Mouse (Mus musculus): ENCODE data around the gene Cipc. TPM values are rescaled to one million over a fixed set of nuclear protein-coding genes. Genes with fewer than 3 reads are reported as not detected.

Cipc gene
- polyA plus RNA-seq, 1 experiment from 2014 or later: 33.5 TPM

DNA sequence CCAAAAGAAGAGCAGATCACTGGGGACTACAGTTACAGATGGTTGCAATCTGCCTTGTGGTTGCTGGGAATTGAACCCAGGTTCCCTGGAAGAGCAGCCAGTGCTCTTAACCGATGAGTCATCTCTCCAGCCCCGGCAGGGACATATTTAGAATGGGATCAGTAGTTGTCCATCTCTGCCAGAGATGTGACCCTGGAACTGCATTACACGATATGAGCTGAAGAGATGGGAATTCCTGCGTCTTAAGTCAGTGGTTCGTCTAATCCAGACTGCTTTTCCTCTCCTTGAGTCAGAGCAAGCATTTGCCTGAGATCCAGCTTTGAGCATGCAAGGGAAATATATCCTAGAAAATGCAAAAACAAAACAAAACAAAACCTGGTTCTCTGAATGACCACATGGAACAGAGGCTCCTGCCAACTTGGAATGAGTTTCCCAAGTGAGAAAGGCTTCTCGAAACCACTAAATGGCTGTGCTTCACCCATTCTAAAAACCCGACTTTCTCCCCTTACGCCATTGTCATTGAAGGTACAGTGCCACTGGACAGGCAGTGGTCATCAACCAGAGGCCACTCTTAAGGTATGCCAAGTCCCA, 11.1 kb upstream of the Cipc start:
- H3K4me2 ChIP-seq (ENCODE audit: low read depth, low read length): no peak overlapping the region
- no peak overlapping the region for H3K4me3 ChIP-seq (ENCODE audit: low read depth, low read length)
- H3K27me3 ChIP-seq (ENCODE audit: control insufficient read depth, insufficient read depth, low read length): no peaks in the 10 kb centered on the region
- H3K9me3 ChIP-seq (replicated peaks; ENCODE audit: control insufficient read depth, low read length): no peaks in the 10 kb centered on the region
- H3K9ac ChIP-seq (replicated peaks; ENCODE audit: low read length): no peak overlapping the region
- 81% methylated on average over 8 of the region's 8 CpGs for WGBS
- no peaks in the 10 kb centered on the region for H3K36me3 ChIP-seq (replicated peaks; ENCODE audit: control insufficient read depth, insufficient read depth, low read depth, low read length)
- H3K4me1 ChIP-seq (ENCODE audit: control insufficient read depth, insufficient read depth, low read length): no peaks in the 10 kb centered on the region
- no peak for DNase-seq (ENCODE audit: low spot score)
- no peak overlapping the region for H3K27ac ChIP-seq (replicated peaks; ENCODE audit: low read depth, low read length)
- no peak for ATAC-seq (replicated peaks; ENCODE audit: insufficient number of reproducible peaks, low FRiP score, low TSS enrichment, low read depth)

GRCm38 (mm10) chr12:86936587-86937343, 10.1 kb upstream of the Cipc start:
- H3K4me1 ChIP-seq (ENCODE audit: control insufficient read depth, insufficient read depth, low read length): no peaks in the 10 kb centered on the region
- no peaks in the 10 kb centered on the region for H3K9me3 ChIP-seq (replicated peaks; ENCODE audit: control insufficient read depth, low read length)
- 84% methylated on average over 11 of the region's 11 CpGs for WGBS
- ATAC-seq (replicated peaks; ENCODE audit: insufficient number of reproducible peaks, low FRiP score, low TSS enrichment, low read depth): no peak
- H3K4me2 ChIP-seq (ENCODE audit: low read depth, low read length): no peak overlapping the region
- H3K36me3 ChIP-seq (replicated peaks; ENCODE audit: control insufficient read depth, insufficient read depth, low read depth, low read length): no peaks in the 10 kb centered on the region
- H3K27me3 ChIP-seq (ENCODE audit: control insufficient read depth, insufficient read depth, low read length): no peaks in the 10 kb centered on the region
- no peak for DNase-seq (ENCODE audit: low spot score)
- H3K4me3 ChIP-seq (ENCODE audit: low read depth, low read length): no peak overlapping the region
- no peak overlapping the region for H3K27ac ChIP-seq (replicated peaks; ENCODE audit: low read depth, low read length)
- H3K9ac ChIP-seq (replicated peaks; ENCODE audit: low read length): no peak overlapping the region

DNA sequence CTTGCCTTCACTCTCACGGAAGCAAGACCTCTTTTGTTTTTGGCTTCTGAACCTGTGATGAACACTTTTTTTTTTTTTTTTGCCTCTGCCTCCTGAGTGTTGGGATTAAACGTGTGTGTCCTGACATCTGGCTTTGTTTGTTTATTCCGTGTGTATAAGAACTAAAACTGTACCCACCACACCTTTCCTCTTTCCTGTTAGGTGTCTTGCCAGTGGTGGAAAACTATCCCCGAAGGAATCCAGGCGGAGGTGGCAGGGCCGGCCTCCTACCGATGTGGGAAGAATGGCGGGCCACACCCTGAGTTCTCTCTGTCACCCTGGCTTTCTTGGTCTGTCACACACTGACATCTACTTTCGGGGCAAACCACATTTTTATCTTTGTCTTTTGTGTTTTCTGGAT, 8.3 kb upstream of the Cipc start:
- H3K9me3 ChIP-seq (replicated peaks; ENCODE audit: control insufficient read depth, low read length): no peaks in the 10 kb centered on the region
- H3K9ac ChIP-seq (replicated peaks; ENCODE audit: low read length): no peak overlapping the region
- no peak for DNase-seq (ENCODE audit: low spot score)
- H3K36me3 ChIP-seq (replicated peaks; ENCODE audit: control insufficient read depth, insufficient read depth, low read depth, low read length): no peaks in the 10 kb centered on the region
- no peak overlapping the region for H3K27ac ChIP-seq (replicated peaks; ENCODE audit: low read depth, low read length)
- ATAC-seq (replicated peaks; ENCODE audit: insufficient number of reproducible peaks, low FRiP score, low TSS enrichment, low read depth): no peak
- 82% methylated on average over 9 of the region's 9 CpGs for WGBS
- no peak overlapping the region for H3K4me3 ChIP-seq (ENCODE audit: low read depth, low read length)
- no peaks in the 10 kb centered on the region for H3K27me3 ChIP-seq (ENCODE audit: control insufficient read depth, insufficient read depth, low read length)
- no peaks in the 10 kb centered on the region for H3K4me1 ChIP-seq (ENCODE audit: control insufficient read depth, insufficient read depth, low read length)
- no peak overlapping the region for H3K4me2 ChIP-seq (ENCODE audit: low read depth, low read length)

DNA sequence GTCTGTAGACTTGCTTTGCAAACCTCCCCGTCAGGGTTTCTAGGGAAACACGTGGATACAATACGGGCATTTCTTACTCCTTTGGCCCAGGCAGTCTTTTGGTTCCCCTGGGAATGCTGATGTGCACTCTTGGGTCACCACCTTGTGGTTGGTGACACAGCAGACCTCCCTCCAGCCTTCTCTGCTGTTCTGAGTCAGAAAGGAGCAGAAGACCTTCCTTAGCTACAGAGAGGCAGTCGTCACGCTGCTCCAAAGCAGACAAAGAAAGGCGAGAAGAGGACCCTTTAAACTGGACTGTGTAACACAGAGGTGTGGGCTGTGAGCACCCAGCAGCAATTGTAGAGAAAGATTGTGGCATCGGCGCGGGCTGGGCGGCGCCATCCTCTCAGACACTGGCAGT, 5.7 kb upstream of the Cipc start:
- WGBS: 47% methylated on average over 11 of the region's 11 CpGs
- Histone ChIP-seq H3K27ac (replicated peaks; ENCODE audit: low read depth, low read length) (no peak overlapping the region), H3K4me2 (ENCODE audit: low read depth, low read length) (no peak overlapping the region), H3K9ac (replicated peaks; ENCODE audit: low read length) (no peak overlapping the region), H3K4me3 (ENCODE audit: low read depth, low read length) (no peak overlapping the region), H3K9me3 (replicated peaks; ENCODE audit: control insufficient read depth, low read length) (no peaks in the 10 kb centered on the region), H3K4me1 (ENCODE audit: control insufficient read depth, insufficient read depth, low read length) (no peaks in the 10 kb centered on the region), H3K36me3 (replicated peaks; ENCODE audit: control insufficient read depth, insufficient read depth, low read depth, low read length) (no peaks in the 10 kb centered on the region), H3K27me3 (ENCODE audit: control insufficient read depth, insufficient read depth, low read length) (no peaks in the 10 kb centered on the region)
- no peak; the same call in 1 of the 2 replicates for ATAC-seq (replicated peaks; ENCODE audit: insufficient number of reproducible peaks, low FRiP score, low TSS enrichment, low read depth)
- no peak for DNase-seq (ENCODE audit: low spot score)

DNA sequence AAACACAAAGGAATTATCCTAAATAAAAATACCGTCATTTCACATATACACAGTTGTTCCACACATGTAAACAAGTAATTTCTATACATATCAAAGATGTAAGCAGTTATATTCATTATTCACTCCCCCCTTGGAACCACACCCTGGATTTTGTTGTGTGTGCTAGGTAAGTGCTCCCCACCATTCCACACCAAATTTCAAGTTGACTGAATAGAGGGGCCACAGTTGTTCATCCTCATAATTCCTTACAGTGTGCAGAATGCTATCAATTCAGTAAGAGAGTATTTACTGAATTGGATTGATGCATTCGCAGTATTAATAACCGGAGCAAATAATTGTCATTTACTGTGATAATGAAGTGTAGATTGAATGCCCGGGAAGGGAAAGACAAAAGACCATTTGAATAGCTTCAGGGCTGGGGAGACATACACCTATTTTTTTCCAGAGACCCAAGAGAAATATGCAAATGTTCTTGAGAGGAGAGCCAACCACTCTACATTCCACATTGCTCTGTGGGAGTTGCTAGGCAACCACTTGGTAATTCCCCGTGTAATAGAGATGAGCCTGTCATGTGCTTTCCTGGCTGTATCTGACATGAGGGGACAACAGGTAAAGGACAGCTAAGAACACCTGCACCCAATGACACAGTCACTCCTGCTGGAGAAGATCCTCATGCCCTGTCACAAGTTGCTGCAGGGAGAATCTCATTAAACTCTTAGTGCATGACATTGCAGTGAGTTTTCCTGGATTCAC, 4.9 kb upstream of the Cipc start:
- 53% methylated on average over 5 of the region's 5 CpGs for WGBS
- Histone ChIP-seq H3K9ac (replicated peaks; ENCODE audit: low read length) (no peak overlapping the region), H3K9me3 (replicated peaks; ENCODE audit: control insufficient read depth, low read length) (no peaks in the 10 kb centered on the region), H3K27ac (replicated peaks; ENCODE audit: low read depth, low read length) (no peak overlapping the region), H3K4me2 (ENCODE audit: low read depth, low read length) (no peak overlapping the region), H3K36me3 (replicated peaks; ENCODE audit: control insufficient read depth, insufficient read depth, low read depth, low read length) (no peaks in the 10 kb centered on the region), H3K27me3 (ENCODE audit: control insufficient read depth, insufficient read depth, low read length) (no peaks in the 10 kb centered on the region), H3K4me3 (ENCODE audit: low read depth, low read length) (no peak overlapping the region), H3K4me1 (ENCODE audit: control insufficient read depth, insufficient read depth, low read length) (no peaks in the 10 kb centered on the region)
- DNase-seq (ENCODE audit: low spot score): peak; percentile 56
- no peak for ATAC-seq (replicated peaks; ENCODE audit: insufficient number of reproducible peaks, low FRiP score, low TSS enrichment, low read depth)

GRCm38 (mm10) chr12:86943421-86943820, 3.4 kb upstream of the Cipc start:
- DNase-seq (ENCODE audit: low spot score) (no peak), ATAC-seq (replicated peaks; ENCODE audit: insufficient number of reproducible peaks, low FRiP score, low TSS enrichment, low read depth) (no peak)
- Histone ChIP-seq H3K4me2 (ENCODE audit: low read depth, low read length) (no peak overlapping the region), H3K9me3 (replicated peaks; ENCODE audit: control insufficient read depth, low read length) (no peaks in the 10 kb centered on the region), H3K27ac (replicated peaks; ENCODE audit: low read depth, low read length) (no peak overlapping the region), H3K36me3 (replicated peaks; ENCODE audit: control insufficient read depth, insufficient read depth, low read depth, low read length) (no peaks in the 10 kb centered on the region), H3K4me1 (ENCODE audit: control insufficient read depth, insufficient read depth, low read length) (peaks cover 3% of the 10 kb centered on the region), H3K9ac (replicated peaks; ENCODE audit: low read length) (no peak overlapping the region), H3K27me3 (ENCODE audit: control insufficient read depth, insufficient read depth, low read length) (no peaks in the 10 kb centered on the region), H3K4me3 (ENCODE audit: low read depth, low read length) (no peak overlapping the region)
- WGBS: 93% methylated on average over 8 of the region's 8 CpGs

DNA sequence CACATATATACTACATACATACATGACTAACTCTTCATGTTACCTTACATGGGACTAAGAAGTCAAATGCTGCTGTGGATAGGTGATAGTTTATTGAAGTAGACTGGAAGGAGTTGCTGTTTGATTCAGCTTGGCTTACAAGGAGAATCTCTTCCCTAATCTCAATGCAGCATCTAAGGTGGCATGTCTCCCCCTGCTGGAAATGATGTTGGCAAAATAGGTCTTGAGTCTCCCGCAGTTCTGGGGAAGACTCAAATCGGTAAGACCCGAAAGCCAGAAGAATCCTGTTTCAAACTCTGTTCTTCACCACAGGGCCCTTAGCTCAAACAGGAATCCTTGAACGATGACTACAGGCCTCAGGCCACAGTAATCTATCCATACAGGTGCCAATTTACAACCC, 1.7 kb upstream of the Cipc start:
- Histone ChIP-seq H3K27ac (replicated peaks; ENCODE audit: low read depth, low read length) (no peak overlapping the region), H3K4me2 (ENCODE audit: low read depth, low read length) (no peak overlapping the region), H3K36me3 (replicated peaks; ENCODE audit: control insufficient read depth, insufficient read depth, low read depth, low read length) (no peaks in the 10 kb centered on the region), H3K4me1 (ENCODE audit: control insufficient read depth, insufficient read depth, low read length) (peaks cover 3% of the 10 kb centered on the region), H3K9me3 (replicated peaks; ENCODE audit: control insufficient read depth, low read length) (no peaks in the 10 kb centered on the region), H3K4me3 (ENCODE audit: low read depth, low read length) (no peak overlapping the region), H3K9ac (replicated peaks; ENCODE audit: low read length) (no peak overlapping the region), H3K27me3 (ENCODE audit: control insufficient read depth, insufficient read depth, low read length) (no peaks in the 10 kb centered on the region)
- ATAC-seq (replicated peaks; ENCODE audit: insufficient number of reproducible peaks, low FRiP score, low TSS enrichment, low read depth) (no peak), DNase-seq (ENCODE audit: low spot score) (peak; percentile 90)
- WGBS: 9% methylated on average over 4 of the region's 4 CpGs

DNA sequence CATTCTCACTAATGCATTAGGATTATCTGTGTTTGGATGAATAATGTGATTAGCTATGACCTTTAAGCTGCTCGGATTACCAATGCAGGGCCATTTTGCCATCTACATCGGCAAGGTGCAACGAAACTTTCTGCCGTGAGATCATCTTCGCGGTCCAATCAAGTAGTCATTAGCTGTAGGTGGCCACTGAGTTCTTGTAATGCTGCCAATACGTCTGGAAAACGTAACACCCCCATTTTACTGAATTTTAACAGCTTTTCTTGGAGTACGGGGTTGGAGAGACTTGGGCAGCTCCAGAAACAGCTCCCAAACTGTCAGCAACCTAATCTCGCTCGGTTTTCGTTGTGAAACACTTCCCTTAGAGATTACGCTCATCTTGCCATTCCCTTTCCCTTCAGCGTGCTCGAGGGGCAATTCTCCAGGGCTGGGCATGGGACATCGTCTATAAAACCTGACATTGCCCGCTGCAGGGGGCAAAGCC, 502 bp upstream of the Cipc start:
- H3K4me1 ChIP-seq (ENCODE audit: control insufficient read depth, insufficient read depth, low read length): peaks cover 3% of the 10 kb centered on the region
- ATAC-seq (replicated peaks; ENCODE audit: insufficient number of reproducible peaks, low FRiP score, low TSS enrichment, low read depth) (no peak), DNase-seq (ENCODE audit: low spot score) (peak; percentile 43)
- H3K9me3 ChIP-seq (replicated peaks; ENCODE audit: control insufficient read depth, low read length): no peaks in the 10 kb centered on the region
- H3K36me3 ChIP-seq (replicated peaks; ENCODE audit: control insufficient read depth, insufficient read depth, low read depth, low read length): no peaks in the 10 kb centered on the region; the same call in 1 of the 2 replicates
- 2% methylated on average over 17 of the region's 17 CpGs for WGBS
- H3K9ac ChIP-seq (replicated peaks; ENCODE audit: low read length): peak overlapping the region; percentile 97
- H3K27me3 ChIP-seq (ENCODE audit: control insufficient read depth, insufficient read depth, low read length): no peaks in the 10 kb centered on the region
- peak overlapping the region; percentile 98 for H3K27ac ChIP-seq (replicated peaks; ENCODE audit: low read depth, low read length)
- H3K4me2 ChIP-seq (ENCODE audit: low read depth, low read length): peak overlapping the region; percentile 87
- peak overlapping the region; percentile 75 for H3K4me3 ChIP-seq (ENCODE audit: low read depth, low read length)

All from embryonic facial prominence, embryonic 11.5 days (tissue).